Mouse (Mus musculus) testis, adult 2 months (tissue): ENCODE results near the gene Med9. TPM values are rescaled to one million over a fixed set of nuclear protein-coding genes. Genes with fewer than 3 reads are reported as not detected.

ENCODE experiments used
- H3K27ac ChIP-seq: fragments of 200-500 bp; 2 replicates; pipeline ENCODE4 v1.5.1; 2012; ENCODE audit warnings: low read depth, low read length; ENCODE audit not compliant: control insufficient read depth, insufficient read depth
- H3K27me3 ChIP-seq: fragments of 200-500 bp; 2 replicates; pipeline ENCODE4 v1.6.1; 2012; ENCODE audit warnings: mild to moderate bottlenecking, low read length, moderate library complexity; ENCODE audit not compliant: control insufficient read depth, insufficient read depth
- H3K36me3 ChIP-seq: fragments of 200-500 bp; 2 replicates; pipeline ENCODE4 v1.6.1; 2012; ENCODE audit warnings: mild to moderate bottlenecking, low read length; ENCODE audit not compliant: control insufficient read depth, insufficient read depth
- H3K4me1 ChIP-seq: fragments of 200-500 bp; 2 replicates; pipeline ENCODE4 v1.6.1; 2012; ENCODE audit warnings: low read length; ENCODE audit not compliant: control insufficient read depth, insufficient read depth
- H3K4me3 ChIP-seq: fragments of 200-500 bp; 2 replicates; pipeline ENCODE4 v1.5.1; 2012; ENCODE audit warnings: low read depth, mild to moderate bottlenecking, low read length, moderate library complexity, mixed read lengths; ENCODE audit not compliant: control insufficient read depth
- CTCF ChIP-seq: fragments of 200-500 bp; IDR thresholded peaks from 2 replicates; pipeline ENCODE4 v1.5.1; 2012; ENCODE audit warnings: low read depth, mild to moderate bottlenecking, inconsistent platforms, low read length, moderate library complexity; ENCODE audit not compliant: control insufficient read depth, insufficient read depth, insufficient replicate concordance
- POLR2A ChIP-seq: fragments of 200-500 bp; IDR thresholded peaks from 2 replicates; pipeline ENCODE4 v1.6.1; 2012; ENCODE audit warnings: low read depth, mild to moderate bottlenecking, inconsistent platforms, low read length, moderate library complexity; ENCODE audit not compliant: control insufficient read depth
- polyA plus RNA-seq: library from polyadenylated mRNA; depleted of rRNA; stranded (reverse); fragments of >200 nt; gene quantifications from 2 replicates; pipeline ENCODE4 v1.2.3, GENCODE M21; 2012

The Med9 gene
- polyA plus RNA-seq, 1 experiment = 74.5 TPM

GRCm38 (mm10) chr11:59971691-59972090 lies 23.7 kb downstream of the Med9 start:
- no peaks in the 10 kb centered on the region for H3K4me1 ChIP-seq
- H3K27ac ChIP-seq = no peak overlapping the region
- H3K27me3 ChIP-seq = no peaks in the 10 kb centered on the region
- no peaks in the 10 kb centered on the region for H3K36me3 ChIP-seq
- TF ChIP-seq POLR2A = no peak
- TF ChIP-seq CTCF = no peak
- no peak overlapping the region for H3K4me3 ChIP-seq

DNA sequence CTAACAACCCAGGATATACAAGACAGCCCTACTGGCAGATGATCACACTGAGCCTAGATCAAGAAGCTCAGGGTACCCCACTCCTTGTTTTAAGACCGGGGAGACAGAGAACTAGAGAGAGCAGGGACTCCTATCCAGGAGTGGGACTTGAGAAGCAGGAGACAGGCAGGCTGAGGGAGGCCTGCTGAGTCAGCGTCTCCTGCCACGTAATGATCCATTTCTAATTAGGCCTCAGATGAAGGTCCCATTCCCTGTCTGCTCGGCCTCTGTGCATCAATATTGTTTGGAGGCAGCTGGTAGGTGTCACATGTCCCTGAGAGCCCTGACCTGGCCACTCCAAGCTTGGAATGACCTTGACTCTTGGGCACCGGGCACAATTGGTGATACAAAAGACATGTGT lies 25.4 kb downstream of the Med9 start:
- no peaks in the 10 kb centered on the region for H3K4me1 ChIP-seq
- no peak for TF ChIP-seq CTCF
- TF ChIP-seq POLR2A = no peak
- H3K36me3 ChIP-seq = no peaks in the 10 kb centered on the region
- no peak overlapping the region for H3K4me3 ChIP-seq
- H3K27me3 ChIP-seq = no peaks in the 10 kb centered on the region
- H3K27ac ChIP-seq = no peak overlapping the region

- Histone ChIP-seq H3K4me3 (no peak overlapping the region), H3K27me3 (no peaks in the 10 kb centered on the region), H3K36me3 (no peaks in the 10 kb centered on the region), H3K4me1 (no peaks in the 10 kb centered on the region), H3K27ac (no peak overlapping the region)
- TF ChIP-seq CTCF (no peak), POLR2A (no peak)
These were observed 27.2 kb downstream of the Med9 start for GRCm38 (mm10) chr11:59975241-59975640.

- H3K27ac ChIP-seq = no peak overlapping the region
- H3K4me1 ChIP-seq = no peaks in the 10 kb centered on the region
- H3K27me3 ChIP-seq = no peaks in the 10 kb centered on the region
- H3K4me3 ChIP-seq = no peak overlapping the region
- H3K36me3 ChIP-seq = no peaks in the 10 kb centered on the region
- TF ChIP-seq POLR2A (no peak), CTCF (no peak)
These were observed 29.8 kb downstream of the Med9 start for GRCm38 (mm10) chr11:59977831-59978230.

DNA sequence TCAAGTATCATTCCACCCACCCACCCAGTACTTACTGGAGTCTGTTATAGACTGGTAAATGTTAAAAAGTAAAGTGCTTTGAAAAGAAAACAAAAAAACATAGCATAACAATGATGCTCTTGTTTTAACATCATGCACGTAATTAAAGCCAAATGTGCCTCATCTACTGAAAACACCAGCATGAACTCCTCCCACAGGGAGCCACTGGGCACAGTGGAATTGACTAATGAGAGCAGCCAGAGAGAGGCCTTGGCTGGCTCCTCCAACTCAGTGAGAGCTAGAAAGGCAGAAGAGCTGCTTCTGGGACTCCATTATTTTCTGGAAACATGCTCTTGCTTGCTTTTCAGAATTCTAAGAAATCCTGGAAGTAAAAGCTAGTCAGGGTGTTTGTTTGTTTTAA lies 41.4 kb downstream of the Med9 start:
- H3K4me1 ChIP-seq = no peaks in the 10 kb centered on the region
- TF ChIP-seq POLR2A (no peak), CTCF (no peak)

GRCm38 (mm10) chr11:59991365-59991764 lies 43.4 kb downstream of the Med9 start:
- Histone ChIP-seq H3K27me3 (no peaks in the 10 kb centered on the region), H3K4me3 (no peak overlapping the region), H3K27ac (no peak overlapping the region), H3K4me1 (no peaks in the 10 kb centered on the region), H3K36me3 (no peaks in the 10 kb centered on the region)
- no peak for TF ChIP-seq CTCF
- no peak for TF ChIP-seq POLR2A

More for the DNA sequence above, 41.4 kb downstream of the Med9 start:
- no peaks in the 10 kb centered on the region for H3K36me3 ChIP-seq
- H3K27me3 ChIP-seq = no peaks in the 10 kb centered on the region
- H3K27ac ChIP-seq = no peak overlapping the region
- no peak overlapping the region for H3K4me3 ChIP-seq

DNA sequence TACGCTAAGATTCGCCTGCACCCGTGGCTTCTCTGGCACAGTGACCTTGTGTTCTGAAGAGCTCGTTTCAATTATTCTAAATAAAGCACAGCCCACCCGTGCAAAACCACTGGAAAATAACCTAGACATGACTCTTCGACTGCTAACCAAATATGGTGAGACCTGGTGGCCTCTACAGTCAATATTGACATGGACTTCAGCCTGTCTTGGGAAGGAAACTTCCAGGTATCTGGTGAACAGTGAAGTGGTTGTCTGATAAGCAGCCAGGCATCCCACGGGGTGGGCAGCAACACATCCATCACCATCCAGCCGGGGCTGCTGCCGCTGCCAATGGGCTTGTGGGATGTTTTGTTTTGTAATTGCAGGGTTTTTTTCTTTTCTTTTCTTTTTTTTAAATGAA lies 46.3 kb downstream of the Med9 start:
- Histone ChIP-seq H3K27ac (no peak overlapping the region), H3K36me3 (no peaks in the 10 kb centered on the region), H3K4me1 (no peaks in the 10 kb centered on the region; the same call in 1 of the 2 replicates), H3K27me3 (no peaks in the 10 kb centered on the region), H3K4me3 (no peak overlapping the region)
- no peak for TF ChIP-seq POLR2A
- TF ChIP-seq CTCF = no peak
